Mouse (Mus musculus): ENCODE results near the gene Pde4dip. TPM values are rescaled to one million over a fixed set of nuclear protein-coding genes. Genes with fewer than 3 reads are reported as not detected.

The Pde4dip gene
- polyA plus RNA-seq, 1 experiment from 2014 or later, result 60.3 TPM

- Histone ChIP-seq H3K4me3 (ENCODE audit: low read length) (no peak overlapping the region), H3K4me1 (ENCODE audit: control insufficient read depth, insufficient read depth, low read depth, low read length) (no peaks in the 10 kb centered on the region), H3K4me2 (ENCODE audit: low read length) (no peak overlapping the region), H3K27ac (ENCODE audit: low read depth, low read length) (no peak overlapping the region), H3K27me3 (replicated peaks; ENCODE audit: control insufficient read depth, insufficient read depth, low read length) (no peaks in the 10 kb centered on the region), H3K9ac (ENCODE audit: low read depth, low read length) (no peak overlapping the region), H3K36me3 (ENCODE audit: control insufficient read depth, insufficient read depth, low read length) (peaks cover 10% of the 10 kb centered on the region), H3K9me3 (ENCODE audit: control insufficient read depth, low read length) (no peaks in the 10 kb centered on the region)
- 92% methylated on average over 7 of the region's 7 CpGs for WGBS
- no peak for ATAC-seq
Observed at GRCm38 (mm10) chr3:97911093-97911492, 22.6 kb upstream of the Pde4dip start.

DNA sequence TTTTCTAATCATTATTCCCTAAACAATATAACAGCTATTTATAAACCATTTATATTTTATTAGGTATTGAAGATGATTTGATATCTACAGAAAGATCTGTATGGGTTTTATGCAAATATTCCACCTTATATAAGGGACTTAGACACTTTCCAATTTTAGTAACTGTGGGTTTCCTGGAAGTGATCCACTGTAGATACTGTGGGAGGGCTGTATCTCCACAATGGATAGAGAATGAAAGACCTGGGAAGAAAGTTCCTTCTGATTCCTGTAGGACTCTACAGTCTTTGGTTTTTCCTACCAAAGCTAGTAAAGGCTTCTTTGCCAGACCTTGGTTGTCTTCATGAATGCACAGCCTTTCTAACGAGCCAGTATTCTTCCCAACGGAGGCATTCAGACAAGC, 21.2 kb upstream of the Pde4dip start:
- Histone ChIP-seq H3K4me3 (ENCODE audit: low read length) (no peak overlapping the region), H3K9me3 (ENCODE audit: control insufficient read depth, low read length) (no peaks in the 10 kb centered on the region), H3K27ac (ENCODE audit: low read depth, low read length) (no peak overlapping the region), H3K4me2 (ENCODE audit: low read length) (no peak overlapping the region), H3K36me3 (ENCODE audit: control insufficient read depth, insufficient read depth, low read length) (peaks cover 7% of the 10 kb centered on the region), H3K4me1 (ENCODE audit: control insufficient read depth, insufficient read depth, low read depth, low read length) (no peaks in the 10 kb centered on the region), H3K9ac (ENCODE audit: low read depth, low read length) (no peak overlapping the region), H3K27me3 (replicated peaks; ENCODE audit: control insufficient read depth, insufficient read depth, low read length) (no peaks in the 10 kb centered on the region)
- ATAC-seq, result no peak
- WGBS, result 68% methylated on average over 2 of the region's 2 CpGs

DNA sequence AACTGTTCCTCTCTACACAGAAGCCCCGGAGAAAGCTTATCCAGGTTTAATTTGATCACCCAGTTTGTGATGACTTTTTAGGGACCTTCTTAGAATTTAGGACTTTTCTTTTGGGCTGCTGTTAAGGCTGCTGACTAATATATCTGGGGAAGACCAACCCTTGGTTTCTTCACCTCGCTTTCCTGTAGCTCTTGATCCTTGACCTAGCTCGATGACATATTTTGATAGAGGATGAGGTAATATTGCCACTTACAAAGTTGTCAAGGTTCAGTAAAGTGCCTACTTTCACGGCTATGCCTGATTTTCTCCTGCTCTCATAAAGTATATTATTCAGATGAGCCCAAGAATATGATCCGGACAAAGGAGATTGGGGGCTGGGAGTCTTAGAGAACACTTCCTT, 13.1 kb upstream of the Pde4dip start:
- 17% methylated on average over 5 of the region's 5 CpGs for WGBS
- Histone ChIP-seq H3K9ac (ENCODE audit: low read depth, low read length) (peak overlapping the region; percentile 82), H3K27ac (ENCODE audit: low read depth, low read length) (no peak overlapping the region), H3K4me2 (ENCODE audit: low read length) (peak overlapping the region; percentile 86), H3K36me3 (ENCODE audit: control insufficient read depth, insufficient read depth, low read length) (no peaks in the 10 kb centered on the region), H3K27me3 (replicated peaks; ENCODE audit: control insufficient read depth, insufficient read depth, low read length) (no peaks in the 10 kb centered on the region), H3K4me3 (ENCODE audit: low read length) (peak overlapping the region; percentile 76), H3K9me3 (ENCODE audit: control insufficient read depth, low read length) (no peaks in the 10 kb centered on the region), H3K4me1 (ENCODE audit: control insufficient read depth, insufficient read depth, low read depth, low read length) (peaks cover 9% of the 10 kb centered on the region)
- ATAC-seq, result peak; percentile 15; the same call in 1 of the 2 replicates

DNA sequence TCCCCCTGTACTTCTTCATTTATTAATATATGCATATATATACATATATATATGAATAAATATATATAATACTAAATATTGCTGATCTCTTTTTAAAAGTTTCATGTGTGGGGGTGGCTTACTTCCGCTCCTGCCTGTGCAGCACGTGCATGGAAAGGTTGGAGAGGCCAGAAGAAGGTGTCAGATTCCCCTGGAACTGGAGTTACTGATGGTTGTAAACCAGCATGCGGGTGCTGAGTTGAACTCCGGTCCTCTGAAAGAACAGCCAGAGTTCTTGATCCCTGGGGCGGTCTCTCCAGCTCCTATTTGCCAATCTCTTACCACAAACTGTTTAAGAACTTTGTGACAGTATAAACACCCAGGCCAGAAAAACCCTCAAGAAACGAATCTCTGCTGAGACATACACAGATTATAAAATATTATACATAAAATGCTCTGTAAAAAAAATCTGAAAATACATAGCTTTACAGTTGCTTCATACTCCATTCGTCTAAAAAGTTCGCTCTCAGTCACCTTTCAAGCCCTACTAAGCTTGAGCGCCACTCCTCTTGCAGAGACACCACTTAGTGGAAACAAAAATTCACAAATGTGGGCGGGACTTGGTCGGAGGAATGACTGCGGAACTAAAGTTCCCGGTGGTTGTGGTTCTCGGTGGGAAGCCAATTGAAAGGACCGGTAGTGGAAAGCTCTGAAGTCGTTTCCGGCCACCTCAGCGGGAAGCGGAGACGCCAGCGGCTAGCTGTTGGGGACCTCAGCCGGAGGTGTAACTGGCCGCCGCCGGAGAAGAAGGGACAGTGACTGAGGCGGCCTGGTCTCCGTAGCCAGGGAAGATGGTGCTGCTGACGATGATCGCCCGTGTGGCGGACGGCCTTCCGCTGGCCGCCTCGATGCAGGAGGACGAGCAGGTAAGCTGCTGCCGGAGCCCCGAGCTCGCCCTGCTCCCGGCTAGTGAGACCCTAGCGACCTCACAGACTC, 12.3 kb upstream of the Pde4dip start, which contains the start of gene Sec22b:
Sec22b (plus strand) TSS at position 675 of the 975 bp plus-strand sequence.
- no peaks in the 10 kb centered on the region for H3K9me3 ChIP-seq (ENCODE audit: control insufficient read depth, low read length)
- 5% methylated on average over 39 of the region's 41 CpGs for WGBS
- ATAC-seq, result peak; percentile 89

DNA sequence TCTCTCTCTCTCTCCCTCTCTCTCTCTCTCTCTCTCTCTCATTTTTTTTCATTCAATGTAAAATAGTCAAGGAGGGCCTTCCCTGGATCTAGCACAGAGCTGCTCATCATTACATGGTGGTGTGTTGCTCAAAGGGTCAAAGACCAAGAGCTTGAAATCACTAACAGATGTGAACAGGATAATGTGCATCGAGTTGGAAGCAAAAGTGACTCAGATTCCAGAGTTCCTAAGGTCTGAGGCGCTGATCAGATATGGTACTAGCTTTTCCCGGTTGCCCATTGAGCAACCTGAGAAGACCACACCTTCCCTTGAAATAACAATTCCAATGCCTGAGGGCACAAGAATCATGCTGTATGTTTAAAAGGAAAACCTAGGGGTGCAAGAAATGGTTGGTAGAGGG, 9.9 kb upstream of the Pde4dip start:
- H3K27me3 ChIP-seq (replicated peaks; ENCODE audit: control insufficient read depth, insufficient read depth, low read length), result no peaks in the 10 kb centered on the region
- ATAC-seq, result no peak
- 72% methylated on average over 3 of the region's 3 CpGs for WGBS
- H3K9me3 ChIP-seq (ENCODE audit: control insufficient read depth, low read length), result no peaks in the 10 kb centered on the region
- H3K4me1 ChIP-seq (ENCODE audit: control insufficient read depth, insufficient read depth, low read depth, low read length), result peaks cover 9% of the 10 kb centered on the region
- no peak overlapping the region for H3K4me2 ChIP-seq (ENCODE audit: low read length)
- no peak overlapping the region for H3K4me3 ChIP-seq (ENCODE audit: low read length)
- H3K9ac ChIP-seq (ENCODE audit: low read depth, low read length), result no peak overlapping the region
- H3K27ac ChIP-seq (ENCODE audit: low read depth, low read length), result no peak overlapping the region
- no peaks in the 10 kb centered on the region for H3K36me3 ChIP-seq (ENCODE audit: control insufficient read depth, insufficient read depth, low read length)

More for the DNA sequence above, 12.3 kb upstream of the Pde4dip start, which contains the start of gene Sec22b:
- no peaks in the 10 kb centered on the region for H3K27me3 ChIP-seq (replicated peaks; ENCODE audit: control insufficient read depth, insufficient read depth, low read length)
- peaks cover 9% of the 10 kb centered on the region for H3K4me1 ChIP-seq (ENCODE audit: control insufficient read depth, insufficient read depth, low read depth, low read length)
- H3K27ac ChIP-seq (ENCODE audit: low read depth, low read length), result peak within 1 kb of the TSS; percentile 33; the same call in 1 of the 2 replicates
- peak within 1 kb of the TSS; percentile 76 for H3K4me3 ChIP-seq (ENCODE audit: low read length)
- H3K4me2 ChIP-seq (ENCODE audit: low read length), result peak within 1 kb of the TSS; percentile 86
- H3K9ac ChIP-seq (ENCODE audit: low read depth, low read length), result peak within 1 kb of the TSS; percentile 82
- no peaks in the 10 kb centered on the region for H3K36me3 ChIP-seq (ENCODE audit: control insufficient read depth, insufficient read depth, low read length)

DNA sequence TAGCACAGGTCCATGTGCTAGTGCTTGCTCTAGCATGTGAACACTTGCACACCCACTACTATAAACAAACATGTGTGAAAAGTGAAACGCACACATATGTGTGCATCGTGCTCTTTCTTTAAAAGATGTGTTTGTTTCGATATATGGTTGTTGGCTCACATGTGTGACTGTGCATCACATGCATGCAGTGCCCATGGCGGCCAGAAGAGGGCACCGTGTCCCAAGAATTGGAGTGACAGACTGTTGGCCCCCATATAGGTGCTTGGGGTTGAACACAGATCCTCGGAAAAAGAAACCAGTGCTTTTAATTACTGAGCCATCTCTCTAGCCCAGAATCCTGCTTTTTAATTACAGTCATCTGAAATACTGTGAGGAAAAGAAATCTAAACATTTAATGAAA, 6.2 kb upstream of the Pde4dip start:
- H3K9me3 ChIP-seq (ENCODE audit: control insufficient read depth, low read length), result no peaks in the 10 kb centered on the region

DNA sequence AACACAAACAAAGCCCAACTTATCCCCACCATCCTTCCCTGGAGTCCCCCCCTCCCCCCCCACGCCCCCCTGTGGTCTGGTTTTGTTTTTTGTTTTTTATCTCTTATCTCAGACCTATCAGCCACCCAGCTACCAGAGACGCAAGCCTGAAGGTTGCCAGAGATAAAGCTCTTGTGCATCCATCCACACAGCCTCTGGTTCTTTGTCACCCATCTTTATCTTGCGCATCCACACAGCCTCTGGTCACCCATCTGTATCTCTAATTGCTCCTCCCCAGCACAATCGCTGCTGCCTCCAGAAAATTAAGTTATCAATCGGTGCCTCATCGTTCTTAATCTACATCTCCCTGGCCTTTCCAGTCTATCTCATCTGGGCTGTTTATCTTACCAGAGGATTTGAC, 1.7 kb upstream of the Pde4dip start:
- Histone ChIP-seq H3K9ac (ENCODE audit: low read depth, low read length) (no peak overlapping the region), H3K4me3 (ENCODE audit: low read length) (no peak overlapping the region), H3K9me3 (ENCODE audit: control insufficient read depth, low read length) (no peaks in the 10 kb centered on the region), H3K4me2 (ENCODE audit: low read length) (no peak overlapping the region), H3K36me3 (ENCODE audit: control insufficient read depth, insufficient read depth, low read length) (no peaks in the 10 kb centered on the region), H3K4me1 (ENCODE audit: control insufficient read depth, insufficient read depth, low read depth, low read length) (no peaks in the 10 kb centered on the region; the same call in 1 of the 2 replicates), H3K27me3 (replicated peaks; ENCODE audit: control insufficient read depth, insufficient read depth, low read length) (no peaks in the 10 kb centered on the region; the same call in 1 of the 2 replicates), H3K27ac (ENCODE audit: low read depth, low read length) (no peak overlapping the region)
- whole genome bisulfite sequencing, result 59% methylated on average over 6 of the region's 6 CpGs
- no peak for ATAC-seq

More for the DNA sequence above, 6.2 kb upstream of the Pde4dip start:
- no peak for ATAC-seq
- Histone ChIP-seq H3K4me2 (ENCODE audit: low read length) (no peak overlapping the region), H3K36me3 (ENCODE audit: control insufficient read depth, insufficient read depth, low read length) (no peaks in the 10 kb centered on the region), H3K27me3 (replicated peaks; ENCODE audit: control insufficient read depth, insufficient read depth, low read length) (no peaks in the 10 kb centered on the region; the same call in 1 of the 2 replicates), H3K4me1 (ENCODE audit: control insufficient read depth, insufficient read depth, low read depth, low read length) (no peaks in the 10 kb centered on the region), H3K27ac (ENCODE audit: low read depth, low read length) (no peak overlapping the region), H3K4me3 (ENCODE audit: low read length) (no peak overlapping the region), H3K9ac (ENCODE audit: low read depth, low read length) (no peak overlapping the region)
- WGBS, result 53% methylated on average over 6 of the region's 6 CpGs

GRCm38 (mm10) chr3:97887785-97888167, 731 bp downstream of the Pde4dip start:
- peak overlapping the region; percentile 94 for H3K27ac ChIP-seq (ENCODE audit: low read depth, low read length)
- ATAC-seq, result peak; percentile 45
- H3K27me3 ChIP-seq (replicated peaks; ENCODE audit: control insufficient read depth, insufficient read depth, low read length), result no peaks in the 10 kb centered on the region; the same call in 1 of the 2 replicates
- WGBS, result 33% methylated on average over 5 of the region's 5 CpGs
- H3K9ac ChIP-seq (ENCODE audit: low read depth, low read length), result peak overlapping the region; percentile 90
- peak overlapping the region; percentile 67 for H3K4me2 ChIP-seq (ENCODE audit: low read length)
- H3K36me3 ChIP-seq (ENCODE audit: control insufficient read depth, insufficient read depth, low read length), result no peaks in the 10 kb centered on the region
- no peaks in the 10 kb centered on the region for H3K9me3 ChIP-seq (ENCODE audit: control insufficient read depth, low read length)
- no peaks in the 10 kb centered on the region; the same call in 1 of the 2 replicates for H3K4me1 ChIP-seq (ENCODE audit: control insufficient read depth, insufficient read depth, low read depth, low read length)
- peak overlapping the region; percentile 71 for H3K4me3 ChIP-seq (ENCODE audit: low read length)

- Histone ChIP-seq H3K36me3 (ENCODE audit: control insufficient read depth, insufficient read depth, low read length) (no peaks in the 10 kb centered on the region), H3K4me2 (ENCODE audit: low read length) (no peak overlapping the region), H3K27me3 (replicated peaks; ENCODE audit: control insufficient read depth, insufficient read depth, low read length) (no peaks in the 10 kb centered on the region), H3K4me3 (ENCODE audit: low read length) (no peak overlapping the region), H3K9me3 (ENCODE audit: control insufficient read depth, low read length) (no peaks in the 10 kb centered on the region), H3K27ac (ENCODE audit: low read depth, low read length) (no peak overlapping the region), H3K9ac (ENCODE audit: low read depth, low read length) (no peak overlapping the region), H3K4me1 (ENCODE audit: control insufficient read depth, insufficient read depth, low read depth, low read length) (no peaks in the 10 kb centered on the region)
- WGBS, result over 99% methylated on average over 5 of the region's 5 CpGs
- no peak for ATAC-seq
Observed at GRCm38 (mm10) chr3:97881576-97881975, 6.9 kb downstream of the Pde4dip start.

All from hindbrain, embryonic 16.5 days (tissue).